Mouse (Mus musculus) hindbrain, embryonic 16.5 days (tissue): ENCODE measurements around the gene Ppfibp2. TPM values are rescaled to one million over a fixed set of nuclear protein-coding genes. Genes with fewer than 3 reads are reported as not detected.
A peak's percentile ranks its signal among the peaks of the same experiment; 100 is the strongest.

Experiments used
- ATAC-seq: fragments of 200-750 bp; cut with Nextera tagmentation; 2 replicates; pipeline ENCODE4 v1.8.0; 2017; ENCODE audit warnings: moderate TSS enrichment, moderate library complexity
- H3K27ac ChIP-seq: fragments of 300-500 bp; sonication (generic); 2 replicates; pipeline ENCODE4 v1.5.1; 2014; ENCODE audit warnings: low read depth, mild to moderate bottlenecking, control low read depth, low read length, moderate library complexity
- H3K27me3 ChIP-seq: fragments of 300-500 bp; sonication (generic); replicated peaks from 2 replicates; pipeline ENCODE4 v1.6.1; 2014; ENCODE audit warnings: low read length; ENCODE audit not compliant: control insufficient read depth, insufficient read depth
- H3K36me3 ChIP-seq: fragments of 300-500 bp; sonication (generic); 2 replicates; pipeline ENCODE4 v1.6.1; 2014; ENCODE audit warnings: mild to moderate bottlenecking, low read length, moderate library complexity, mixed read lengths; ENCODE audit not compliant: control insufficient read depth, insufficient read depth
- H3K4me1 ChIP-seq: fragments of 300-500 bp; sonication (generic); 2 replicates; pipeline ENCODE4 v1.6.1; 2014; ENCODE audit warnings: low read depth, low read length; ENCODE audit not compliant: control insufficient read depth, insufficient read depth
- H3K4me2 ChIP-seq: fragments of 300-500 bp; sonication (generic); 2 replicates; pipeline ENCODE4 v1.6.1; 2014; ENCODE audit warnings: mild to moderate bottlenecking, low read length, control low read depth, moderate library complexity
- H3K4me3 ChIP-seq: fragments of 300-500 bp; sonication (generic); 2 replicates; pipeline ENCODE4 v1.5.1; 2014; ENCODE audit warnings: mild to moderate bottlenecking, low read length, control low read depth, moderate library complexity
- H3K9ac ChIP-seq: fragments of 300-500 bp; sonication (generic); 2 replicates; pipeline ENCODE4 v1.6.1; 2014; ENCODE audit warnings: low read depth, mild to moderate bottlenecking, control low read depth, low read length, moderate library complexity
- H3K9me3 ChIP-seq: fragments of 300-500 bp; sonication (generic); 2 replicates; pipeline ENCODE4 v1.6.1; 2014; ENCODE audit warnings: mild to moderate bottlenecking, low read length, moderate library complexity; ENCODE audit not compliant: control insufficient read depth
- WGBS: fragments of 180-500 bp; shearing (Covaris S2); extraction: QIAGEN DNeasy Blood & Tissue Kit; methylation state at CpG from one replicate; pipeline ENCODE4 v1.1.7; 2014; 5-methylcytosine and 5-hydroxymethylcytosine counted together
- polyA plus RNA-seq: library from polyadenylated mRNA; unstranded; fragments of >200 nt; fragmentation: Nextera tagmentation; extraction: Ambion mirVana; gene quantifications from 2 replicates; pipeline ENCODE4 v1.2.1, GENCODE M21; 2015

The Ppfibp2 gene
- polyA plus RNA-seq, 1 experiment from 2014 or later = 3.6 TPM

DNA sequence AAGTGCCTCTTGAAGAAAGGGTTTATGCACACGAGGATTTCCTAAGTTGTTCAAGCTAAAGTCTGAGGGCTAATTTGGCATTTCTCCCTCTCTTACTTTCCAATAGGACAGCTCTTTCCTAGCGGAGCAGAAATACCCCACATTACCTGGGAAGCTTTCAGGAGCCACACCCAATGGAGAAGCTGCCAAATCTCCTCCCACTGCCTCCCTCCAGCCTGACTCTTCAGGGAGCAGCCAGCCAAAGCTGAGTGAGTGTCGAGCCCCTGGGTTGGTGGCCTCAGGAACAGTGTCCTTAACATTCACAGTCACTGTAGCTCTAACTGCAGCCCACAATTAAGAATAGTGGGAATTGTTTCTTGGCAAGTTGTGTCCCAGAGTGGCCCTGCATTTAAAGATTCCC, 132.5 kb downstream of the Ppfibp2 start:
- H3K4me1 ChIP-seq = no peaks in the 10 kb centered on the region
- H3K4me2 ChIP-seq = no peak overlapping the region
- H3K4me3 ChIP-seq = no peak overlapping the region
- no peak for ATAC-seq
- H3K9me3 ChIP-seq = no peaks in the 10 kb centered on the region
- H3K9ac ChIP-seq = no peak overlapping the region
- 73% methylated on average over 3 of the region's 3 CpGs for WGBS
- no peaks in the 10 kb centered on the region for H3K27me3 ChIP-seq
- H3K27ac ChIP-seq = no peak overlapping the region
- no peaks in the 10 kb centered on the region for H3K36me3 ChIP-seq

DNA sequence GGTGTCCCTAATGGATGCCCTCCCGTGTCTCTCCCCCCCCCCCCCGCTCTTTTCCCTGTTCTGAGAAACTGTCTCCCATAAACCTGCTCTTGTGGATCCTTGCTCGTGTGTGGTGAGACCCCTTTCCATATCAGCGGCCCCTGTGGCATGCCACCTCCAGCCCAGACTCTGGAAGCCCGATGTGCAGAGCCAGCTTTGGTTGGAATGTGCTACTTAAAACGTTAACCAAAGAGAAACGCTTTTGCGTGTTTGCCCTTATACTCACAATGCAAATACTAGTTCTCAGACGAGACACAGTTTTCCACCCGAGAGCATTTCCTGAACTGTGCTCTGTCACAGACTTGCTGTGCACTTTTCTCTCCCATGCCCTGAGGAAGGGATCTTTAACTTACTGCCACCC, 135.6 kb downstream of the Ppfibp2 start:
- Histone ChIP-seq H3K4me2 (no peak overlapping the region), H3K4me1 (no peaks in the 10 kb centered on the region), H3K36me3 (no peaks in the 10 kb centered on the region), H3K27ac (no peak overlapping the region), H3K27me3 (no peaks in the 10 kb centered on the region), H3K9me3 (no peaks in the 10 kb centered on the region), H3K4me3 (no peak overlapping the region), H3K9ac (no peak overlapping the region)
- no peak for ATAC-seq
- WGBS = 88% methylated on average over 10 of the region's 10 CpGs

DNA sequence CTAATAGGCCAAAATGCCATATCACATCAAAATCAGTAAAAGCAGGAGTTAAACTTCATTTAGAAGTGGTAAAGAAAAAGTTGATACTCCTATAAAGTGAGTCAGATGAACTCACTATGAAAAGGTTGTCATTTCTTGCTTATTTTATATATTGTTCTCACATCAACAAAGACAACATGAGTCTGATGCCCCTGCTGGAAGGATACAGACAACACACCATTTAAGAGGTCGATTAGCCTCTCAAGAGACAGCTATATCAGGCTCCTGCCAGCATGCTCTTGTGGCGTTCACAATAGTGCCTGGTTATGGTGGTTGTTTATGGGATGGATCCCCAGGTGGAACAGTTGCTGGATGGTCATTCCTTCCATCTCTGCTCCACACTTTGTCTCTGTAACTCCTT, 138.2 kb downstream of the Ppfibp2 start:
- no peak overlapping the region for H3K9ac ChIP-seq
- H3K4me2 ChIP-seq = no peak overlapping the region
- H3K36me3 ChIP-seq = no peaks in the 10 kb centered on the region
- H3K4me3 ChIP-seq = no peak overlapping the region
- H3K27ac ChIP-seq = no peak overlapping the region
- H3K9me3 ChIP-seq = no peaks in the 10 kb centered on the region
- ATAC-seq = no peak
- H3K27me3 ChIP-seq = no peaks in the 10 kb centered on the region
- H3K4me1 ChIP-seq = no peaks in the 10 kb centered on the region
- 67% methylated on average over 2 of the region's 2 CpGs for WGBS

DNA sequence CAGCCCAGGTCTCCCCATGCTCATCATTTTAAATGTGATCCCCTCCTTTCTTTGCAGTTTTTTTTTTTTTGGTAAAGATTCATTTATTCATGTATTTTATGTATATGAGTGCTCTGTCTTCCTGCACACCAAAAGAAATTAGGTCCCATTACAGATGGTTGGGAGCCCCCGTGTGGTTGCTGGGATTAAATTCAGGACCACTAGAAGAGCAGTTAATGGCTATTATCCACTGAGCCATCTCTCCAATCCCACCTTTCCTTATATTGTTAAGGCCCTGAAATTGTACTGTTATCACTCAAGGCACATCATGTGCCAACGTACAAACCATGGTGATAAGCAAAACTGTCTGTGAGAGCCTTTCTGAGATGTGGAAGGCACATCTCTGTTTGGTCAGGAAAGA, 143.7 kb downstream of the Ppfibp2 start:
- Histone ChIP-seq H3K4me3 (no peak overlapping the region), H3K4me2 (no peak overlapping the region), H3K27ac (no peak overlapping the region), H3K9me3 (no peaks in the 10 kb centered on the region; the same call in 1 of the 2 replicates), H3K27me3 (no peaks in the 10 kb centered on the region), H3K9ac (no peak overlapping the region), H3K36me3 (0 out of 2 replicates have a peak, but pooled peaks cover 2% of the 10 kb centered on the region), H3K4me1 (no peaks in the 10 kb centered on the region)
- 41% methylated on average over 2 of the region's 2 CpGs for WGBS
- ATAC-seq = peak; percentile 71; the same call in 1 of the 2 replicates

DNA sequence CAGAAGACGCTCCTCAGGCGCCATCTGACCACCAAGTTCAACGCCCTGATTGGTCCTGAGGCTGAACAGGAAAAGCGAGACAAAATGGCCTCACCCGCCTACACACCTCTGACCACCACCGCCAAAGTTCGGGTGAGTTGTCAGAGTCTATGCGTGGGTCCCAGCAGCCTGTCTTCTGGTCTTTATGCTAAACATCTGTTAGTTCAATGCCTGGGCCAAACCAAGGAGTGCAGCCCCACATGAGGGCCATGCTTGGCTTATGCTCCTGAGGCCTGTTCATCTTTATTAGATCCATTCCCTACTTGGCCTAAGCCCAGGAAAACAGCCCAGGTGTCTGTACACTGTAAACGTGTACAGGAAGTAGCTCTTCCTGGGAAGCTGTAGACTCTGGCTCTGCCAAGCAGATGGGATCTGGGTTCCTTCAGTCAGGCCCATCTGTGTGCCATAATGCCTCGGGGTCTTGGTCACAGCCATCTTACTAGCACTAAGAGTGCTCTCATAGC, 148.0 kb downstream of the Ppfibp2 start:
- Histone ChIP-seq H3K27me3 (no peaks in the 10 kb centered on the region), H3K4me1 (no peaks in the 10 kb centered on the region), H3K4me3 (no peak overlapping the region), H3K36me3 (0 out of 2 replicates have a peak, but pooled peaks cover 2% of the 10 kb centered on the region), H3K9me3 (no peaks in the 10 kb centered on the region; the same call in 1 of the 2 replicates), H3K9ac (no peak overlapping the region), H3K4me2 (no peak overlapping the region), H3K27ac (no peak overlapping the region)
- WGBS = 87% methylated on average over 10 of the region's 10 CpGs
- no peak for ATAC-seq

DNA sequence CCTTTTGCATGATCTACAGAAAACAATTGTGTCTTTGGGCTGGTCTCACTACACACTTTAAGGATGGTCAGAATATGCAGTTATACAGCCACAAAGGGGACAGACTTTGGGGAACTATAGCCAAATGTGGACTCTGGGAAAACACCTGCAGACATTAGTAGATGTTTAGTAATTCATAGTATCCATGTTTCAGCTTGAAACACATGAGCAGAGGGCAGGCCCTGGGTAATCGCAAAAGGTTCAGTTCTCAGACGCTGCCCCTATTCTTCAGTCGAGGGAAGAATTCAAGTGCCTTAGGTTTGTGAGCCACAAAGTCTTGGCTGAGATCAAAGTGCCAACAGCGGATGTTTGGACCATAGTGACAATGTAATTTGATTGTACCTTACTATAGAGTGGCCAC, 149.4 kb downstream of the Ppfibp2 start:
- 0 out of 2 replicates have a peak, but pooled peaks cover 2% of the 10 kb centered on the region for H3K36me3 ChIP-seq
- H3K9ac ChIP-seq = no peak overlapping the region
- WGBS = 90% methylated on average over 4 of the region's 4 CpGs
- H3K27me3 ChIP-seq = no peaks in the 10 kb centered on the region
- no peak overlapping the region for H3K4me2 ChIP-seq
- no peaks in the 10 kb centered on the region for H3K4me1 ChIP-seq
- no peak for ATAC-seq
- H3K9me3 ChIP-seq = no peaks in the 10 kb centered on the region; the same call in 1 of the 2 replicates
- no peak overlapping the region for H3K27ac ChIP-seq
- H3K4me3 ChIP-seq = no peak overlapping the region

DNA sequence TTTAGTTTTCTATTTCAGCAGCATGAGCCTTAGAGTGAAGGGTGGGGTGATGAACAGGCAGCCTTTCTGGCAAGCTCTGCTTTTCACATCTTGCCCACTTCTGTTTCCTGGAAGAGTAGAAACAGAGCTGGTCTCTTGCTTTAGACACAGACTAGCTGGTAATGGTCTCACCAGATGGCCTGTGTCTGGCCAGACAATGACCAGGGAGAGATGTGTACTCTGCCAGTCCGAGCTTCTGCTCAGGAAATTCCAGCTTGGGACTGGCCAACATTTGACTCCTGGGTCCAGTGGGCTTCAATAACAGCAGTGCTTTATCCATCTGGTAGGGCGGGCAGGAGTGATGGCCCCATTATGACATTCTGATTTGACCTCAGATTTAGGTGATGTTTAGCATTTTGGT, 150.1 kb downstream of the Ppfibp2 start:
- H3K9ac ChIP-seq = no peak overlapping the region
- H3K36me3 ChIP-seq = 0 out of 2 replicates have a peak, but pooled peaks cover 2% of the 10 kb centered on the region
- H3K4me3 ChIP-seq = no peak overlapping the region
- H3K27ac ChIP-seq = no peak overlapping the region
- H3K4me1 ChIP-seq = no peaks in the 10 kb centered on the region
- no peak overlapping the region for H3K4me2 ChIP-seq
- H3K9me3 ChIP-seq = no peaks in the 10 kb centered on the region; the same call in 1 of the 2 replicates
- WGBS = 79% methylated on average over 2 of the region's 2 CpGs
- no peak for ATAC-seq
- no peaks in the 10 kb centered on the region for H3K27me3 ChIP-seq

DNA sequence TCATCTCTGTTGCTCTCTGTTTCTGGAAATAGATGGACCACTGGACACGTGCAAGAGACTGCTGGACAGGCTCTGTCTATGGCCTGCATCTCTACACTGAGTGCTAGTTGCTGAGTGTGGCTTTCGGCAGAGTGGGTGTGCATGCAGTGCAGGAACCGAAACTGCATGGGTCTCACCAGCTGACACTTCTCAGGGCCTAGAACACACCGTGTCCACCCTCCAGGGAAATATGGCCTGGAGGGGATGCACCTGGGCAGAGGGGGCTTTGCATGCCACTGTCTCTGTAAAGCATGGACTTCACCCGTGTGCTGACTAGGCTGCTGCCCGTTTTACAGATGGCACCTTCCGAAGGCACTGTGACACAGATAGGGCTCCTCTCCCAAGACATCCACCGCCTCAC, 151.0 kb downstream of the Ppfibp2 start:
- ATAC-seq = no peak
- no peaks in the 10 kb centered on the region for H3K4me1 ChIP-seq
- 0 out of 2 replicates have a peak, but pooled peaks cover 2% of the 10 kb centered on the region for H3K36me3 ChIP-seq
- no peak overlapping the region for H3K4me2 ChIP-seq
- H3K9me3 ChIP-seq = no peaks in the 10 kb centered on the region; the same call in 1 of the 2 replicates
- H3K27ac ChIP-seq = no peak overlapping the region
- no peak overlapping the region for H3K9ac ChIP-seq
- H3K4me3 ChIP-seq = no peak overlapping the region
- H3K27me3 ChIP-seq = no peaks in the 10 kb centered on the region
- WGBS = 93% methylated on average over 8 of the region's 8 CpGs

DNA sequence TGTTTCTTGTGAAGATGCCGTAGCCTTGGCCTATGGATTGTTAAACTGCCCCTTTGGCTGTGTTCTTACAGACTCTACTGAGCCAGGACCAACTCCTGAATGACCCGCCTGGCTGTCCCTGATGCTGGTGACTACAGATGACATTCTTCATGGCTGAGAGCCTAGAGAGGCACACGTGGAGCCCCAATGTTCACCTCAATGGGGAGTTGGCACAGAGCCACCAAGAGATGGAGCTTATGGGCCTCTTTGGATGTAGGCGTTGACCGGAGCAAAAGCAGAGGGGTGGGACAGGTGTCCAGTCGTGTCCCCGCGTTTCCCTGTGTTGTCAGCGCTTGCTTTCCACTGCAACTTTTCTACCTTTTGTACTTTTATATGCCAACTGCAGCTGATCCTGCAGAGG, 152.5 kb downstream of the Ppfibp2 start:
- Histone ChIP-seq H3K9me3 (no peaks in the 10 kb centered on the region; the same call in 1 of the 2 replicates), H3K4me1 (no peaks in the 10 kb centered on the region), H3K4me2 (no peak overlapping the region), H3K27ac (no peak overlapping the region), H3K36me3 (0 out of 2 replicates have a peak, but pooled peaks cover 2% of the 10 kb centered on the region), H3K9ac (no peak overlapping the region), H3K4me3 (no peak overlapping the region), H3K27me3 (no peaks in the 10 kb centered on the region)
- 86% methylated on average over 9 of the region's 9 CpGs for WGBS
- no peak for ATAC-seq
